Mouse (Mus musculus) forebrain, embryonic 10.5 days (tissue): ENCODE measurements around the gene Dsp. TPM values are rescaled to one million over a fixed set of nuclear protein-coding genes. Genes with fewer than 3 reads are reported as not detected.

Experiments used
- DNase-seq: peaks from one replicate; pipeline ENCODE4 v3.0.0-alpha.2; 2017; ENCODE audit warnings: low spot score; ENCODE audit errors: extremely low spot score
- H3K27ac ChIP-seq: fragments of 300-500 bp; sonication (generic); 2 replicates; pipeline ENCODE4 v1.5.1; 2016; ENCODE audit warnings: mild to moderate bottlenecking
- H3K27me3 ChIP-seq: fragments of 300-500 bp; sonication (generic); 2 replicates; pipeline ENCODE4 v1.6.1; 2016; ENCODE audit warnings: mild to moderate bottlenecking; ENCODE audit not compliant: poor library complexity, severe bottlenecking
- H3K36me3 ChIP-seq: fragments of 300-500 bp; sonication (generic); replicated peaks from 2 replicates; pipeline ENCODE4 v1.6.1; 2016; ENCODE audit warnings: mild to moderate bottlenecking, moderate library complexity
- H3K4me1 ChIP-seq: fragments of 300-500 bp; sonication (generic); 2 replicates; pipeline ENCODE4 v1.6.1; 2016
- H3K4me3 ChIP-seq: fragments of 300-500 bp; sonication (generic); 2 replicates; pipeline ENCODE4 v1.5.1; 2016; ENCODE audit warnings: mild to moderate bottlenecking, moderate library complexity
- H3K9me3 ChIP-seq: fragments of 300-500 bp; sonication (generic); 2 replicates; pipeline ENCODE4 v1.6.1; 2016; ENCODE audit warnings: mild to moderate bottlenecking, moderate library complexity
- WGBS: fragments of 180-500 bp; shearing (Covaris S2); methylation state at CpG from one replicate; pipeline ENCODE4 v1.1.7; 2016; 5-methylcytosine and 5-hydroxymethylcytosine counted together
- polyA plus RNA-seq: library from polyadenylated mRNA; unstranded; fragments of >200 nt; fragmentation: Nextera tagmentation; extraction: Ambion mirVana; gene quantifications from 2 replicates; pipeline ENCODE4 v1.2.1, GENCODE M21; 2016

The Dsp gene
- polyA plus RNA-seq, 1 experiment from 2014 or later, result 1.2 TPM

DNA sequence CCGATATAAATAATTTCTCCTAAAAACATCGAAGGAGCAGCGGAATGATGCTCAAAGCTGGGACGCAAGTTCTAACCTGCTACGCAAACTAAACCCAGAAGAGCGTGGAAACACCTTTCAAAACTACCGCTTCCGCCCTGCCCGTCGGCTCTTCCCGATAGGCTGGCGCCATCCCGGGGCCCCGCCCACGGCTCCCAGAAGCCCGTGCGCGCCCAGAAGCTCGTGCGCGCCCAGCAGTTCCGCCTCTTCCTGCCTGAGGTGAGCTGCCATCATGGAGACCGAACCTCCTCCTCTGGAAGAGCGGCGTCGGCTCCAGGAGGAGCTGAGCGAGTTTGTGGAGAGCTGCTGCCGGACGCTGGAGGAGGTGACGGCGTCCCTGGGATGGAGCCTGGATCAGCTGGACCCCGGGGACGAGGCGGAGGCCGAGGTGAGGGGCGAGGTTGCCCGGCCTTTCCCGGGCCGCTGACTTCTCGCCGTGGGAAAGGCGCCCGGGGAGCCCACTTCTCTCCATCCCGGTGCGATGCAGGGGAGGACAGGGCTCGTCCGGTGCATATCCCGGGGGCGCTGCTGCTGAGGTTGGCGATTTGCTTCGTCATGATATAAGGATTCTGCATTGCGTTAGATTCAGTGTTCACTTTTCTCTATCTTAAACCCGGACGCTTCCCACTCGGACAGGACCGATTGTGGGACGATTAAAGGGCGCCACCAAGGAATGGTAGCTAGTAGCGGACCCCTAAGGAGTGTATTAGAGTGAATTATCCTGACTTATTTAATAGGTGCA lies 53.8 kb downstream of the Dsp start, which contains the start of gene Snrnp48:
TSS of gene Snrnp48 (plus strand) at position 237 of the 781 bp plus-strand sequence.
- peak within 1 kb of the TSS; percentile 93 for H3K27ac ChIP-seq
- H3K9me3 ChIP-seq, result no peaks in the 10 kb centered on the region
- DNase-seq, result peak; percentile 85
- H3K4me3 ChIP-seq, result peak within 1 kb of the TSS; percentile 93
- H3K4me1 ChIP-seq, result peaks cover 14% of the 10 kb centered on the region
- peaks cover 23% of the 10 kb centered on the region for H3K36me3 ChIP-seq
- WGBS, result under 1% methylated on average over 59 of the region's 59 CpGs
- no peaks in the 10 kb centered on the region for H3K27me3 ChIP-seq

DNA sequence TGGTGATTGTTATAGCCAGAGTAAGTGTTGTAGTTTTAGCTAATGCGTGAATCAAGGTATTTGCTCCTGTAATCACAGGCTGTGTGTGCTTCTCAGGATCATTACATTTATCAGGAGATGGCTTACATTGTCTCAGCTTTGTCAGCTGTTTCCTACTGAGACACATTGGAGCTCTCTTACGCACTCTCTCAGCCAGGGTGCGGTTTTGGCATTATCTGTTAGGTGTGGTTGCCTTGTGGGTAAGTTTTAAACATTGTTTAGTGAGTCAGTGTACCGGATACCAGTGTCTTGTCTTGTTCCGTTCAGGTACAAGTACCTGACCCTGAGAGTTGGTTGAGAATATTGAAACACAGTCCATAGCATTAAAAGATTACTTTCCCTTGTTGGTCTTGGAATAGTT lies 60.0 kb downstream of the Dsp start:
- WGBS, result 96% methylated on average over 5 of the region's 5 CpGs
- no peaks in the 10 kb centered on the region for H3K9me3 ChIP-seq
- no peaks in the 10 kb centered on the region for H3K27me3 ChIP-seq
- no peak overlapping the region for H3K27ac ChIP-seq
- no peak overlapping the region for H3K4me3 ChIP-seq
- H3K36me3 ChIP-seq, result peaks cover 84% of the 10 kb centered on the region
- DNase-seq, result no peak
- H3K4me1 ChIP-seq, result peaks cover 7% of the 10 kb centered on the region

DNA sequence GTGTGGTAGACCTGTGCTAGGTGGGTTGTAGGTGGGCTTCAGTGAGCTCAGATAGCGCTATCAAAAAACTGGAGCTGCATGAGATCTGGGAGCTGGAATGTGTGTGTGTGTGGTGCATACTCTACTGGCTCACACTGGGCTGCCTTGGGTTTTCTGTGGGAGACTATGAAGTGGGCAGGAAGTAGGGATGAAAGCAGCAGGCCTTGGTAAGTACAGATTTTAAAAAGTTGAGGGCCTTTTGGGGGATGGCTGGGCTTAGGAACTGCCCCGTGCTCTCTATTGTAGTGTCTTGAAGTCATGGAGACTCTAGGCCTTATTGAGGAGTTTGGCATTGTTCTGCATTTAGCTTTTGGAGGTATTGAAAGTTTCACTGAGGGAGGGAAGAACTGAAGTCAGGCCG lies 67.6 kb downstream of the Dsp start:
- H3K9me3 ChIP-seq, result no peaks in the 10 kb centered on the region
- H3K4me3 ChIP-seq, result no peak overlapping the region
- H3K36me3 ChIP-seq, result peaks cover 99% of the 10 kb centered on the region
- no peak for DNase-seq
- no peaks in the 10 kb centered on the region for H3K27me3 ChIP-seq
- H3K27ac ChIP-seq, result no peak overlapping the region
- H3K4me1 ChIP-seq, result no peaks in the 10 kb centered on the region
- WGBS, result 95% methylated on average over 3 of the region's 3 CpGs

DNA sequence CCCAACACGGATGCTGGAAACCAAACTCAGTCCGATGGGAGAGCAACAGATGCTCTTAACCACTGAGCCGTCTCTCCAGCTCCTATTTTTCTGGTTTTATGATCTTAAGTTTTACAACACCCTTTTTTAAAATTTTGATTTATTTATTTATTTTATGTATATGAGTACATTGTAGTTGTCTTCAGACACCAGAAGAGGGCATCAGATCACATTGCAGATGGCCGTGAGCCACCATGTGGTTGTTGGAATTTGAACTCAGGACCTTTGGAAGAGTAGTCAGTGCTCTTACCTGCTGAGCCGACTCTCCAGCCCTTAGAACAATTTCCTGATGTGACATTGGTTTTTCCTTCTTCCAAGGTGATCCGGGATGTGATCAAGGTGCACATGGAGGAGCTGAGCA lies 69.2 kb downstream of the Dsp start:
- no peak for DNase-seq
- H3K36me3 ChIP-seq, result peaks cover 100% of the 10 kb centered on the region

DNA sequence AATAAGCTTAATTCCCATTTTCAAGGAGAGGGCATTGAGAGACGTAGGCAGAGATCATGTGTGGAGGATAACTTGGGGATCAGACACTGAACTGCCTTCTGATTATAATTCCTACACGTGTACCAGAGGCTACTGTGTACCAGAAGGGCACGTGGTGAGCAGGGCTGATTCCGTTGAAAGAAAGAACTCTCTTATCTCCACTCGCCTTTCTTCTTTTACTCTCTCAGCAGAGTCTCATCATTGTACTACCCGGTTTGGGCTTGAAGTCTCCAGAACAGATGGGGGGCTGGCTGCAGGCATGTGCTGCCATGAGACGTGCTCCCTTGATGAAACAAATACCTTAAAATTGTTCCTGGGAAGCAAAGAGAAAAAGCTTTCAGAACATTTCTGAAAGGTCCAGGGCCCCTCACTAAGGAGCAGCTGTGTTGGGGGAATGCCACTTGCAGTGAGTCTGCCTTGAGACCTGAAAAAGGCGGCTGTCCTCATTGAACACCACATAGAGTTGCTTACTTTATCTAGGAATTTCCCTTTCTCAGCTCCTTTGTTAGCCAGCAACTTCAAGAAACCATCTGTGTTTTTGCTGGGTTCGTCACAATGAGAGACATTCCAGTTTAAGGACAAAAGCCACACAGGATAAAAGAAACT lies 79.2 kb downstream of the Dsp start:
- Histone ChIP-seq H3K4me3 (no peak overlapping the region), H3K9me3 (peaks cover 7% of the 10 kb centered on the region; the same call in 1 of the 2 replicates), H3K27ac (0 out of 2 replicates have a peak overlapping the region, but pooled peaks have one; percentile 27), H3K27me3 (no peaks in the 10 kb centered on the region), H3K4me1 (0 out of 2 replicates have a peak, but pooled peaks cover 6% of the 10 kb centered on the region), H3K36me3 (peaks cover 50% of the 10 kb centered on the region)
- no peak for DNase-seq
- 82% methylated on average over 9 of the region's 9 CpGs for WGBS

More for the DNA sequence above, 69.2 kb downstream of the Dsp start:
- no peaks in the 10 kb centered on the region for H3K9me3 ChIP-seq
- H3K27me3 ChIP-seq, result no peaks in the 10 kb centered on the region
- 96% methylated on average over 6 of the region's 6 CpGs for WGBS
- no peak overlapping the region for H3K4me3 ChIP-seq
- no peaks in the 10 kb centered on the region for H3K4me1 ChIP-seq
- H3K27ac ChIP-seq, result no peak overlapping the region

DNA sequence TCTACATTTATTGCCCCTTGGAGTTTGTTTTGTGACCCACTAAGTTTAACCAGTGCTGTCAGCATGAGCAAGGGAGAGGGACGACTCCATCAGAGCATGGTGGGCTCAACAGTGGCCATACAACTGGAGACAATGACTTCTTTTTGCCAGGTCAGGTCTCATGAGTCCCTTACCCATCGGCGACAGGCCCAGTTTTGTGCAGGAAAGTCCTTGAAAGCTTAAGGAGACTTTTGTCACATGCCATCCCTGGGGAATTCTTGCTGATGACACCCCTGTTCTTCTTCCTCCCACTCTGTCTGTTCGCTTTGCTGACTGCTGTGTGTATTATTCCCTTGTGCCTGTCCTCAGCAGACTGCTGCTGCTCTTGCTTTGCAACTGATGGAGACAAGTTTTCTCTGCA lies 81.3 kb downstream of the Dsp start:
- 0 out of 2 replicates have a peak, but pooled peaks cover 6% of the 10 kb centered on the region for H3K4me1 ChIP-seq
- H3K27me3 ChIP-seq, result no peaks in the 10 kb centered on the region
- 84% methylated on average over 4 of the region's 4 CpGs for WGBS
- no peak for DNase-seq
- H3K27ac ChIP-seq, result no peak overlapping the region
- peaks cover 14% of the 10 kb centered on the region for H3K9me3 ChIP-seq
- peaks cover 29% of the 10 kb centered on the region for H3K36me3 ChIP-seq
- H3K4me3 ChIP-seq, result no peak overlapping the region

DNA sequence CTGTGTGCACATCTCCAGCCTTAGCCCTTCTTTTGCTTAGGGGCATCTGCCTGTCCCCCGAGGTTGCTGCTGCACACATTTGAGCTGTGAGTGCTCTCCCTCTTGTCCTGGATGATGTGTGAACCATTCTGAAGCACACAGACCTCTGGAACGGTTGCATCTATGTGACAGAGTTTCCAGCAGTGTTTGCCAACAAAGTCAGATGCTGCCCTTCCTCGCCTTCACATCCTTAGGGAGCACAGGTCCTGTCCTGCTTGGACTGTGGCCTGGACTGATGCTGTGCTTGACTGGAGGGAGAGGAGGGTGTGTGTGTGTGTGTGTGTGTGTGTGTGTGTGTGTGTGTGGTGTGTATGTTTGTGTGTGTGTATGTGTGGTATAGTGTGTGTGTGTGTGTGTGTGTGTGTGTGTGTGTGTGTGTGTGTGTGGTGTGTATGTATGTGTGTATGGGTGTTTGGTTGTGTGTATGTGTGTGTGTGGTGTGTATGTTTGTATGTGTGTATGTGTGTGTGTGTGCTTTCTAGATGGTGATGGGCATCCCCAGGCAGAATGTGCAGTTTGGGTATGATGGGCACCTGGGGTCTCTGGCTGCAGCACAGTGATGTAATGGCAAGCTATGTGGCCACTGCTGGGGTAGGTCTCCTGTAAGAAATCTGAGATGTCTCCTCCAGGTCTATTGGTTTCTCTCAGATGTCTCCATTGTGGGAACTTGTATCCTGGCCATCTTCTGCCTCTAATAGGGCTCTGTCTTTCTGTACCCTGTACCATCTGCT lies 81.9 kb downstream of the Dsp start:
- Histone ChIP-seq H3K36me3 (peaks cover 23% of the 10 kb centered on the region), H3K4me1 (0 out of 2 replicates have a peak, but pooled peaks cover 6% of the 10 kb centered on the region), H3K27ac (no peak overlapping the region), H3K9me3 (peaks cover 14% of the 10 kb centered on the region), H3K27me3 (no peaks in the 10 kb centered on the region), H3K4me3 (no peak overlapping the region)
- WGBS, result 75% methylated on average over 3 of the region's 3 CpGs
- DNase-seq, result no peak

DNA sequence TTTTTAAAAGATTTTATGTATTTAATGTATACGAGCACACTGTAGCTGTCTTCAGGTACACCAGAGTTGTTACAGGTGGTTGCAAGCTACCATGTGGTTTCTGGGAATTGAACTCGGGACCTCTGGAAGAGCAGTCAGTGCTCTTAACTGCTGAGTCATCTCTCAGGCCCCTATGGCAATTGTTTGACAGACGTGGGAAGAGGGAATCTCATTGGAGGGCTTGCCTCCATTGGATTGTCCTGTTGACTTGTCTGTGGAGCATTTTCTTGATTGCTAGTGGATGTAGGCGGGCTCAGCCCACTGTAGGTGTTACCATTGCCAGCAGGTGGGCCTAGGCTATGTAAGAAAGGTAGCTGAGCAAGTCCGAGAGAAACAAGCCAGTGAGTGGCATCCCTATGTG lies 83.6 kb downstream of the Dsp start:
- Histone ChIP-seq H3K27ac (no peak overlapping the region), H3K4me3 (no peak overlapping the region), H3K27me3 (no peaks in the 10 kb centered on the region), H3K9me3 (peaks cover 7% of the 10 kb centered on the region), H3K36me3 (peaks cover 9% of the 10 kb centered on the region; the same call in 1 of the 2 replicates), H3K4me1 (0 out of 2 replicates have a peak, but pooled peaks cover 6% of the 10 kb centered on the region)
- 79% methylated on average over 5 of the region's 5 CpGs for WGBS
- no peak for DNase-seq

DNA sequence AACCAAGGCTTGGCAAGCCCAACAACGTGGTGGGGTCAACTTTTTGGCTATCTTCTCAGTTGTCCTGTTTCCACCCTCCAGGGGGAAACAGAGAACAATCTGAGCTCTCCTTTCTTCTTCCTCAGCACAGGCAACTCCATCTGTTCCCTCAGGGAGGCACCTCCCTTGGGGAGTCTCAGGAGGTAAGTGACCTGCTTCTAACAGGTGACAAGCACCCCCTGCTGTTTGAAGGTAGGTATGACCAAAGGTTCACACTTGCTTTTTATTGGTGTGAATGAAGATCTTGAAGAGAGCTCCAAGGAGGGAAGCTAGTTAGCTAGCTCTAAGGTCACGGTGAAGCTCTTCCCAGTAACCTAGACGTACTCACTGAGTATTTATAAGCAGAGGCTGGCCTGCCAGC lies 84.3 kb downstream of the Dsp start:
- Histone ChIP-seq H3K9me3 (peaks cover 7% of the 10 kb centered on the region), H3K27ac (no peak overlapping the region), H3K36me3 (peaks cover 5% of the 10 kb centered on the region; the same call in 1 of the 2 replicates), H3K4me3 (no peak overlapping the region), H3K27me3 (no peaks in the 10 kb centered on the region), H3K4me1 (0 out of 2 replicates have a peak, but pooled peaks cover 1% of the 10 kb centered on the region)
- WGBS, result 71% methylated on average over 3 of the region's 3 CpGs
- DNase-seq, result no peak

DNA sequence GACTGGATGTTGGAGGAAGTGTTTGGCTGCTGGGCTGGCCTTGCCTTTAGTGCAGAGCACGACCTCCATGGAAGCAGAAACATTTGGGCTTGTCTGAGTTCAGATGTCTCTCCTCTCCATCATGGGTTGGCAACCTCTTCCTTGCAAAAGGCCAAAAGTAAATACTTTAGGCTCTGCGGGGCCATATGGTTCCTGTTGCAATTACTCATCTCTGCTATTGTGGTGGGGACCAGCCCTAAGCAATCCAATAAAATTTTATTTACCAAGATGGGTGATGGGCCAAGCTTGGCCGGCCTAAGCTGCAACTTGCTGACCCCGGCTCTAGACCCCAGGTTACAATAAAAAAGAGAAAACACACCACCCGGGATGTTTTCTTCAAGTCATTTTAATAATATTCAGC lies 97.1 kb downstream of the Dsp start:
- 76% methylated on average over 5 of the region's 5 CpGs for WGBS
- H3K4me3 ChIP-seq, result no peak overlapping the region

More for the DNA sequence above, 97.1 kb downstream of the Dsp start:
- Histone ChIP-seq H3K4me1 (no peaks in the 10 kb centered on the region), H3K27ac (no peak overlapping the region), H3K27me3 (no peaks in the 10 kb centered on the region), H3K9me3 (no peaks in the 10 kb centered on the region), H3K36me3 (no peaks in the 10 kb centered on the region)
- DNase-seq, result no peak
